Mouse (Mus musculus) layer of hippocampus, postnatal 36 days (tissue): ENCODE results near the gene Cd320. TPM values are rescaled to one million over a fixed set of nuclear protein-coding genes. Genes with fewer than 3 reads are reported as not detected.
"Not testable (repeated sequence)": the region's sequence is repeated elsewhere in the genome, so short reads cannot be mapped to it uniquely, and the experiment has no call there.

Experiments used
- DNase-seq, 2 experiments: peaks; one replicate each; pipeline ENCODE4 v3.0.0; 2022
- total RNA-seq, 2 experiments: library from RNA; stranded (reverse); gene quantifications; 2 replicates each; pipeline ENCODE4 v1.2.3; 2021

The Cd320 gene
- total RNA-seq = 10 to 100 TPM; 22.2 to 24.9 TPM

- peak; percentile 94 to 95 for DNase-seq
Observed at GRCm38 (mm10) chr17:33842966-33843795, at the start of gene Cd320. TSS of gene Cd320 (plus strand) at chr17:33843091.

- no peak for DNase-seq
Observed at GRCm38 (mm10) chr17:33798306-33798705, 44.6 kb upstream of the Cd320 start.

GRCm38 (mm10) chr17:33799277-33799676 is 43.6 kb upstream of the Cd320 start:
- no peak for DNase-seq

GRCm38 (mm10) chr17:33802221-33802620 is 40.7 kb upstream of the Cd320 start:
- DNase-seq = no peak

- no peak for DNase-seq
Observed at GRCm38 (mm10) chr17:33804205-33804604, 38.7 kb upstream of the Cd320 start.

- DNase-seq = no peak
Observed at GRCm38 (mm10) chr17:33804745-33805144, 38.1 kb upstream of the Cd320 start.

GRCm38 (mm10) chr17:33807181-33807888 is 35.6 kb upstream of the Cd320 start:
- no peak for DNase-seq

GRCm38 (mm10) chr17:33808192-33808591 is 34.7 kb upstream of the Cd320 start:
- DNase-seq = no peak

- DNase-seq = peak; percentile 87 to 91
Observed at GRCm38 (mm10) chr17:33810334-33811141, 32.4 kb upstream of the Cd320 start, which contains the start of gene Kank3. TSS of gene Kank3 (plus strand) at chr17:33810519.

- no peak for DNase-seq
Observed at GRCm38 (mm10) chr17:33811142-33811516, 31.8 kb upstream of the Cd320 start.

- DNase-seq = no peak
Observed at GRCm38 (mm10) chr17:33812475-33812874, 30.4 kb upstream of the Cd320 start.

GRCm38 (mm10) chr17:33812990-33813389 is 29.9 kb upstream of the Cd320 start:
- no peak for DNase-seq

GRCm38 (mm10) chr17:33815399-33815798 is 27.5 kb upstream of the Cd320 start:
- DNase-seq = no peak

GRCm38 (mm10) chr17:33816612-33817011 is 26.3 kb upstream of the Cd320 start:
- DNase-seq = no peak

GRCm38 (mm10) chr17:33817184-33817968 is 25.5 kb upstream of the Cd320 start:
- peak; percentile 89 for DNase-seq

- DNase-seq = no peak
Observed at GRCm38 (mm10) chr17:33817969-33818643, 24.8 kb upstream of the Cd320 start.

- DNase-seq = no peak
Observed at GRCm38 (mm10) chr17:33822436-33822959, 20.4 kb upstream of the Cd320 start.

GRCm38 (mm10) chr17:33823171-33823570 is 19.7 kb upstream of the Cd320 start:
- not testable (repeated sequence) for DNase-seq

GRCm38 (mm10) chr17:33824084-33824996 is 18.6 kb upstream of the Cd320 start, which contains the start of the genes Rps28 and Ndufa7:
TSS of gene Rps28 (minus strand) at chr17:33824562.
TSS of gene Ndufa7 (plus strand) at chr17:33824572.
- DNase-seq = peak; percentile 98

GRCm38 (mm10) chr17:33824997-33825330 is 17.9 kb upstream of the Cd320 start:
- DNase-seq = not testable (repeated sequence)
